Mouse (Mus musculus): Measurements from ENCODE around the gene Efnb2. TPM values are rescaled to one million over a fixed set of nuclear protein-coding genes. Genes with fewer than 3 reads are reported as not detected.

The Efnb2 gene
- polyA plus RNA-seq, 1 experiment: 12.4 TPM

- Histone ChIP-seq H3K36me3 (ENCODE audit: control insufficient read depth, insufficient read depth, low read length) (no peaks in the 10 kb centered on the region), H3K27ac (ENCODE audit: insufficient read depth, low read length) (no peak overlapping the region), H3K4me3 (ENCODE audit: extremely low read depth, insufficient read depth, insufficient read length) (no peak overlapping the region), H3K27me3 (ENCODE audit: control insufficient read depth, insufficient read depth, low read length) (no peaks in the 10 kb centered on the region), H3K4me1 (ENCODE audit: control insufficient read depth, insufficient read depth, insufficient read length) (no peaks in the 10 kb centered on the region)
- no peak for DNase-seq (ENCODE audit: low read depth in 1 of 2, low spot score in 2 of 2)
- WGBS: 86% methylated on average over 4 of the region's 4 CpGs
- no peak for TF ChIP-seq CTCF (IDR thresholded peaks at IDR 0.05; ENCODE audit: extremely low read depth, insufficient read depth, insufficient read length, insufficient replicate concordance)
- no peak for TF ChIP-seq POLR2A (IDR thresholded peaks at IDR 0.05; ENCODE audit: low read depth, low read length)
Measured at GRCm38 (mm10) chr8:8583981-8584377, 77.1 kb downstream of the Efnb2 start.

- Histone ChIP-seq H3K4me3 (ENCODE audit: extremely low read depth, insufficient read depth, insufficient read length) (no peak overlapping the region), H3K4me1 (ENCODE audit: control insufficient read depth, insufficient read depth, insufficient read length) (no peaks in the 10 kb centered on the region), H3K27ac (ENCODE audit: insufficient read depth, low read length) (no peak overlapping the region), H3K27me3 (ENCODE audit: control insufficient read depth, insufficient read depth, low read length) (no peaks in the 10 kb centered on the region), H3K36me3 (ENCODE audit: control insufficient read depth, insufficient read depth, low read length) (no peaks in the 10 kb centered on the region)
- 88% methylated on average over 4 of the region's 4 CpGs for WGBS
- TF ChIP-seq POLR2A (IDR thresholded peaks at IDR 0.05; ENCODE audit: low read depth, low read length) (no peak), CTCF (IDR thresholded peaks at IDR 0.05; ENCODE audit: extremely low read depth, insufficient read depth, insufficient read length, insufficient replicate concordance) (no peak)
- no peak for DNase-seq (ENCODE audit: low read depth in 1 of 2, low spot score in 2 of 2)
Measured at GRCm38 (mm10) chr8:8583290-8583980, 77.6 kb downstream of the Efnb2 start.

- Histone ChIP-seq H3K4me1 (ENCODE audit: control insufficient read depth, insufficient read depth, insufficient read length) (no peaks in the 10 kb centered on the region), H3K4me3 (ENCODE audit: extremely low read depth, insufficient read depth, insufficient read length) (no peak overlapping the region), H3K27me3 (ENCODE audit: control insufficient read depth, insufficient read depth, low read length) (no peaks in the 10 kb centered on the region), H3K36me3 (ENCODE audit: control insufficient read depth, insufficient read depth, low read length) (no peaks in the 10 kb centered on the region), H3K27ac (ENCODE audit: insufficient read depth, low read length) (no peak overlapping the region)
- no peak for DNase-seq (ENCODE audit: low read depth in 1 of 2, low spot score in 2 of 2)
- TF ChIP-seq POLR2A (IDR thresholded peaks at IDR 0.05; ENCODE audit: low read depth, low read length) (no peak), CTCF (IDR thresholded peaks at IDR 0.05; ENCODE audit: extremely low read depth, insufficient read depth, insufficient read length, insufficient replicate concordance) (no peak)
- WGBS: 92% methylated on average over 11 of the region's 11 CpGs
Measured at GRCm38 (mm10) chr8:8577770-8578303, 83.2 kb downstream of the Efnb2 start.

GRCm38 (mm10) chr8:8576833-8577232 is 84.2 kb downstream of the Efnb2 start:
- no peak for TF ChIP-seq CTCF (IDR thresholded peaks at IDR 0.05; ENCODE audit: extremely low read depth, insufficient read depth, insufficient read length, insufficient replicate concordance)
- no peak for TF ChIP-seq POLR2A (IDR thresholded peaks at IDR 0.05; ENCODE audit: low read depth, low read length)
- Histone ChIP-seq H3K4me1 (ENCODE audit: control insufficient read depth, insufficient read depth, insufficient read length) (no peaks in the 10 kb centered on the region), H3K27ac (ENCODE audit: insufficient read depth, low read length) (no peak overlapping the region), H3K36me3 (ENCODE audit: control insufficient read depth, insufficient read depth, low read length) (no peaks in the 10 kb centered on the region), H3K27me3 (ENCODE audit: control insufficient read depth, insufficient read depth, low read length) (no peaks in the 10 kb centered on the region), H3K4me3 (ENCODE audit: extremely low read depth, insufficient read depth, insufficient read length) (no peak overlapping the region)
- no peak for DNase-seq (ENCODE audit: low read depth in 1 of 2, low spot score in 2 of 2)
- 91% methylated on average over 6 of the region's 6 CpGs for WGBS

- Histone ChIP-seq H3K36me3 (ENCODE audit: control insufficient read depth, insufficient read depth, low read length) (no peaks in the 10 kb centered on the region), H3K27ac (ENCODE audit: insufficient read depth, low read length) (no peak overlapping the region), H3K4me1 (ENCODE audit: control insufficient read depth, insufficient read depth, insufficient read length) (no peaks in the 10 kb centered on the region), H3K4me3 (ENCODE audit: extremely low read depth, insufficient read depth, insufficient read length) (no peak overlapping the region), H3K27me3 (ENCODE audit: control insufficient read depth, insufficient read depth, low read length) (no peaks in the 10 kb centered on the region)
- TF ChIP-seq CTCF (IDR thresholded peaks at IDR 0.05; ENCODE audit: extremely low read depth, insufficient read depth, insufficient read length, insufficient replicate concordance): no peak
- TF ChIP-seq POLR2A (IDR thresholded peaks at IDR 0.05; ENCODE audit: low read depth, low read length): no peak
- WGBS: 38% methylated on average over 5 of the region's 6 CpGs
- DNase-seq (ENCODE audit: low read depth in 1 of 2, low spot score in 2 of 2): no peak
Measured at GRCm38 (mm10) chr8:8576286-8576685, 84.8 kb downstream of the Efnb2 start.

GRCm38 (mm10) chr8:8574521-8575499 is 86.2 kb downstream of the Efnb2 start:
- no peak for DNase-seq (ENCODE audit: low read depth in 1 of 2, low spot score in 2 of 2)
- 92% methylated on average over 19 of the region's 19 CpGs for WGBS

More at GRCm38 (mm10) chr8:8574521-8575499, 86.2 kb downstream of the Efnb2 start:
- Histone ChIP-seq H3K4me3 (ENCODE audit: extremely low read depth, insufficient read depth, insufficient read length) (no peak overlapping the region), H3K36me3 (ENCODE audit: control insufficient read depth, insufficient read depth, low read length) (no peaks in the 10 kb centered on the region), H3K27me3 (ENCODE audit: control insufficient read depth, insufficient read depth, low read length) (no peaks in the 10 kb centered on the region), H3K4me1 (ENCODE audit: control insufficient read depth, insufficient read depth, insufficient read length) (no peaks in the 10 kb centered on the region), H3K27ac (ENCODE audit: insufficient read depth, low read length) (no peak overlapping the region)
- no peak for TF ChIP-seq CTCF (IDR thresholded peaks at IDR 0.05; ENCODE audit: extremely low read depth, insufficient read depth, insufficient read length, insufficient replicate concordance)
- TF ChIP-seq POLR2A (IDR thresholded peaks at IDR 0.05; ENCODE audit: low read depth, low read length): no peak

All from spleen, adult 2 months (tissue).